ENCODE assay signal across 12 mouse cellular contexts in genomic region chr5:101995451-101995995, GRCm38 (mm10).
A peak's percentile ranks its signal among the peaks of the same experiment; 100 is the strongest.
DNase-seq lines count a peak whose midpoint lies in the region; ATAC-seq and TF ChIP-seq lines count a peak whose summit lies in the region.
"Had no signal": no experiment of that assay in that cellular context is flagged by ENCODE, and none has a peak within 500 bp of the region (broad histone marks: within the 10 kb centered on the region; RNA-seq: fewer than 3 reads in every experiment).

No protein-coding gene starts in this region.

- no peak overlapping the region for H3K4me2 ChIP-seq in midbrain, postnatal 0 days (ENCODE audit: low read depth, low read length, poor library complexity, severe bottlenecking)
- H3K4me2 ChIP-seq in midbrain, embryonic 14.5 days (ENCODE audit: low read length): no peak overlapping the region
- H3K4me2 ChIP-seq: embryonic facial prominence, embryonic 13.5 days; hindbrain, embryonic 15.5 days had no signal

- H3K27me3 ChIP-seq in midbrain, postnatal 0 days (ENCODE audit: insufficient read depth, low read length): no peaks in the 10 kb centered on the region
- no peaks in the 10 kb centered on the region for H3K27me3 ChIP-seq in midbrain, embryonic 14.5 days (ENCODE audit: control insufficient read depth, insufficient read depth, low read length)
- no peaks in the 10 kb centered on the region for H3K27me3 ChIP-seq in small intestine, adult 2 months (ENCODE audit: control insufficient read depth, insufficient read depth, low read length)
- H3K27me3 ChIP-seq: embryonic facial prominence, embryonic 13.5 days; hindbrain, embryonic 15.5 days had no signal

- no peak overlapping the region for H3K9ac ChIP-seq in midbrain, postnatal 0 days (replicated peaks; ENCODE audit: low read length, poor library complexity, severe bottlenecking)
- H3K9ac ChIP-seq in midbrain, embryonic 14.5 days (replicated peaks; ENCODE audit: low read length): no peak overlapping the region
- H3K9ac ChIP-seq: embryonic facial prominence, embryonic 13.5 days; hindbrain, embryonic 15.5 days had no signal

- H3K9me3 ChIP-seq in midbrain, postnatal 0 days (ENCODE audit: low read length): no peaks in the 10 kb centered on the region
- no peaks in the 10 kb centered on the region for H3K9me3 ChIP-seq in midbrain, embryonic 14.5 days (ENCODE audit: control insufficient read depth, low read length)
- H3K9me3 ChIP-seq: embryonic facial prominence, embryonic 13.5 days; hindbrain, embryonic 15.5 days had no signal

- TF ChIP-seq POLR2A in small intestine, adult 2 months (IDR thresholded peaks at IDR 0.05; ENCODE audit: low read depth, low read length): no peak

- peak; percentile 46 for DNase-seq in adrenal gland, postnatal 14 days
- no peak for DNase-seq in adrenal gland, postnatal 4 days (ENCODE audit: low spot score in 2 of 2)
- no peak for DNase-seq in midbrain, postnatal 0 days (ENCODE audit: low spot score)
- no peak for DNase-seq in midbrain, embryonic 14.5 days
- no peak for DNase-seq in right cerebral cortex, postnatal 25 days
- DNase-seq in lung, postnatal 25 days (ENCODE audit: low spot score): no peak
- DNase-seq: layer of hippocampus, postnatal 36 days; lung, postnatal 36 days had no signal

- H3K27ac ChIP-seq in midbrain, postnatal 0 days (ENCODE audit: low read depth, low read length): no peak overlapping the region
- H3K27ac ChIP-seq in midbrain, embryonic 14.5 days (replicated peaks; ENCODE audit: low read depth, low read length): no peak overlapping the region
- H3K27ac ChIP-seq in small intestine, adult 2 months (ENCODE audit: insufficient read depth, low read depth, low read length): no peak overlapping the region
- H3K27ac ChIP-seq: embryonic facial prominence, embryonic 13.5 days; hindbrain, embryonic 15.5 days had no signal

- no peaks in the 10 kb centered on the region for H3K4me1 ChIP-seq in midbrain, postnatal 0 days (ENCODE audit: insufficient read depth, low read length)
- no peaks in the 10 kb centered on the region for H3K4me1 ChIP-seq in midbrain, embryonic 14.5 days (ENCODE audit: control insufficient read depth, insufficient read depth, low read length)
- no peaks in the 10 kb centered on the region for H3K4me1 ChIP-seq in small intestine, adult 2 months (ENCODE audit: control insufficient read depth, insufficient read depth, insufficient read length, low read length)
- H3K4me1 ChIP-seq: hindbrain, embryonic 15.5 days had no signal

- 76% methylated on average over 3 of the region's 3 CpGs for WGBS in midbrain, postnatal 0 days
- 84% methylated on average over 3 of the region's 3 CpGs for WGBS in midbrain, embryonic 14.5 days
- WGBS in small intestine, adult 2 months: 79% methylated on average over 3 of the region's 3 CpGs

- no peaks in the 10 kb centered on the region for H3K36me3 ChIP-seq in midbrain, postnatal 0 days (ENCODE audit: insufficient read depth, low read length)
- no peaks in the 10 kb centered on the region for H3K36me3 ChIP-seq in midbrain, embryonic 14.5 days (ENCODE audit: control insufficient read depth, insufficient read depth, low read length)
- no peaks in the 10 kb centered on the region for H3K36me3 ChIP-seq in small intestine, adult 2 months (ENCODE audit: control insufficient read depth, insufficient read depth, low read length)
- H3K36me3 ChIP-seq: hindbrain, embryonic 15.5 days had no signal

- no peak for ATAC-seq in midbrain, postnatal 0 days (ENCODE audit: low FRiP score)
- no peak for ATAC-seq in midbrain, embryonic 14.5 days (ENCODE audit: low FRiP score, low TSS enrichment)
- peak; percentile 65; the same call in 1 of the 2 replicates for ATAC-seq in erythroblast, adult 5-6 weeks (replicated peaks; ENCODE audit: low FRiP score, poor library complexity, severe bottlenecking)

- H3K4me3 ChIP-seq in midbrain, postnatal 0 days (ENCODE audit: low read depth, low read length): no peak overlapping the region
- no peak overlapping the region for H3K4me3 ChIP-seq in midbrain, embryonic 14.5 days (replicated peaks; ENCODE audit: low read depth, low read length)
- H3K4me3 ChIP-seq in small intestine, adult 2 months (ENCODE audit: low read depth, low read length): no peak overlapping the region
- H3K4me3 ChIP-seq: embryonic facial prominence, embryonic 13.5 days; hindbrain, embryonic 15.5 days had no signal

- peak; percentile 55 for TF ChIP-seq CTCF in midbrain, postnatal 0 days (IDR thresholded peaks at IDR 0.05)
- TF ChIP-seq CTCF in small intestine, adult 2 months (IDR thresholded peaks at IDR 0.05; ENCODE audit: extremely low read depth, insufficient read length, insufficient replicate concordance, low read depth, low read length): peak; percentile 50; the same call in 1 of the 2 replicates
